Mouse (Mus musculus) heart, postnatal 10 days (tissue): ENCODE data around the gene Klhdc8b. TPM values are rescaled to one million over a fixed set of nuclear protein-coding genes. Genes with fewer than 3 reads are reported as not detected.

Experiments used
- DNase-seq, 2 experiments: peaks; one replicate each; pipeline ENCODE4 v3.0.0; 2021
- intact Hi-C: fragments of 180-260 bp; cut with DNase I; formaldehyde crosslinking; loops from one replicate; pipeline ENCODE4 v1.15.1; 2025
- total RNA-seq, 2 experiments: library from RNA; stranded (reverse); gene quantifications; 2 replicates each; pipeline ENCODE4 v1.2.3; 2021

The Klhdc8b gene
- total RNA-seq, 2 experiments from 2014 or later: 29.2 to 33.4 TPM

DNA sequence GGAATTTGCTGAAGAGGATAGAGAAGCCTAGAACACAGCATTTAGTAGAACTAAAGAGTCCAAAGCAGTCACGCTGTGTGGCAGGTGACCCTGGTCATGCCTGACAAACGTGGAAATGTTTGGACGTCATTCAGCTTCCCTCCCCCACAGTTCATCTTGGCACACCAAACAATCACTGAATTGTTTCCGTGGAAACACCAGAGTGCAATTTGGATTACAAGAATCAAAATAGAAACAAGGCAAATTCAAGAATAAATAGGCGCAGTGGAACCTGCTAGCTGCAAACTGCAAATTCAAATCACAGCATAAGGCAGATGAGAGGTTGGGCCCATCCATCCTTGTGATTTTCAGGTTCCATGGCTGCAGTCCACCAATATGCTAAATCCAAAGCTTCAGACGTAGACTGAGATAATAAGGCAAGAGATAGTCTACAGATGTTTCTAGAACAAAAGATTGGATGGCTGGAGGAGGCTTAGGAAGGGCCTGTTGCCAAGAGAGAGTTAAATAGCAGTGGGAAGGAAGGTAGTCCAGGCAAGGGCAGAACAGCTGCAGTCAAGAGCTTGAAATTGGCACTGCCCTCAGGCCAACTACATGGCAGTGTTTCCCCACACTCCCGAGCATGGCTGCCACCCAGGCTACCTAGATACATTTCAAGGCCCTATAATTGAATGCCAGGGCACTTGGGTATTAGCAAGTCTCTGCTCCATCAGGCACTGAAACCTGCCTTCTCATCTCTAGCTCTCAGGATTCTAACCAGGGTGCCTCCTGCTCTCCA, 60.0 kb downstream of the Klhdc8b start:
- intact Hi-C loops: no loop called here
- DNase-seq: peak; percentile 31 to 48

DNA sequence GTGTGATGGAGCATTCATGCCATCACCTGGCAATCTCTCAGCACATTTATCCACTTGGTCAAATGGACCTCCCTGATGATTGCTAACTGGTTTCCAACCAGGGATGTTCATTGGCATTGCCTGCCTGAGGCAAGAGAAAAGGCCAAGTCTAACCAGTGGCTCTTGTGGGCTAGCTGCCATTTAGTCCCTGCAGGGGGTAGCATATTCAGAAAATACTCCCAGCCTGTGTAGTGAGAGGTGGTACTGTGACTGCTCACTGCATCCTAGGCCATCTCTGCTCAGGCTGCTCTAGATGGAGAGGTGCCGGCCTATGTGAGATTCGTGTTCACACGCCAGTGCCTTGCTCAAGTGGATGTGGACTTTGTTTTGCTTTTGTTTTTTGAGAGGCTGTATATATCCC, 63.1 kb downstream of the Klhdc8b start:
- intact Hi-C loops: no loop called here
- DNase-seq: no peak

Other genes with a start within 250 kb of the Klhdc8b start
- gene Dag1, start 197.6 kb downstream of the Klhdc8b start, total RNA-seq: 100 to 1,000 TPM; 369 to 394 TPM
- 10 to 100 TPM; 20.5 to 21.8 TPM for gene Nicn1, start 171.2 kb downstream of the Klhdc8b start, total RNA-seq
- gene Amt, start 164.7 kb downstream of the Klhdc8b start, total RNA-seq: 1 to 10 TPM; 5.2 to 6.9 TPM
- gene Rhoa, start 155.5 kb downstream of the Klhdc8b start, total RNA-seq: 100 to 1,000 TPM; 328 to 329 TPM
- 10 to 100 TPM; 24.4 to 30.0 TPM for gene Tcta, start 155.4 kb downstream of the Klhdc8b start, total RNA-seq
- gene Gpx1, start 122.7 kb downstream of the Klhdc8b start, total RNA-seq: 100 to 1,000 TPM; 152 to 166 TPM
- gene Usp4, start 113.7 kb downstream of the Klhdc8b start, total RNA-seq: 10 to 100 TPM; 94.3 to 95.7 TPM
- gene 1700102P08Rik, start 68.8 kb downstream of the Klhdc8b start, total RNA-seq: under 1 TPM; 0.31 to 0.74 TPM
- not detected for gene Ccdc36, start 33.1 kb downstream of the Klhdc8b start, total RNA-seq
- gene BC048562, start 25.1 kb downstream of the Klhdc8b start, total RNA-seq: not detected
- 10 to 100 TPM; 27.7 to 31.3 TPM for gene Ccdc71, start 1.1 kb downstream of the Klhdc8b start, total RNA-seq
- gene Lamb2, start 18.2 kb upstream of the Klhdc8b start, total RNA-seq: 100 to 1,000 TPM; 284 to 331 TPM
- 100 to 1,000 TPM in 1 of 2 experiments, 10 to 100 TPM in 1; 98.4 to 103 TPM for gene Usp19, start 29.0 kb upstream of the Klhdc8b start, total RNA-seq
- 10 to 100 TPM; 84.4 to 86.3 TPM for gene Qars, start 46.1 kb upstream of the Klhdc8b start, total RNA-seq
- 10 to 100 TPM; 83.5 to 89.6 TPM for gene Qrich1, start 55.2 kb upstream of the Klhdc8b start, total RNA-seq
- 10 to 100 TPM; 62.3 to 70.0 TPM for gene Impdh2, start 98.7 kb upstream of the Klhdc8b start, total RNA-seq
- 10 to 100 TPM; 54.5 to 58.6 TPM for gene Ndufaf3, start 105.9 kb upstream of the Klhdc8b start, total RNA-seq
- 10 to 100 TPM; 21.0 TPM for gene Dalrd3, start 108.3 kb upstream of the Klhdc8b start, total RNA-seq
- gene Wdr6, start 117.2 kb upstream of the Klhdc8b start, total RNA-seq: 10 to 100 TPM; 30.2 to 36.4 TPM
- 10 to 100 TPM; 12.7 to 15.1 TPM for gene P4htm, start 136.1 kb upstream of the Klhdc8b start, total RNA-seq
- gene Arih2, start 187.8 kb upstream of the Klhdc8b start, total RNA-seq: 10 to 100 TPM; 55.2 to 56.4 TPM
- gene Slc25a20, start 200.5 kb upstream of the Klhdc8b start, total RNA-seq: 100 to 1,000 TPM; 249 to 251 TPM
- gene Prkar2a, start 227.7 kb upstream of the Klhdc8b start, total RNA-seq: 10 to 100 TPM; 73.4 to 79.1 TPM